Mouse (Mus musculus) lung, postnatal 0 days (tissue): Measurements from ENCODE around the gene Zfpl1. TPM values are rescaled to one million over a fixed set of nuclear protein-coding genes. Genes with fewer than 3 reads are reported as not detected.
A peak's percentile ranks its signal among the peaks of the same experiment; 100 is the strongest.

ENCODE experiments used
- ATAC-seq: fragments of 200-750 bp; cut with Nextera tagmentation; 2 replicates; pipeline ENCODE4 v1.8.0; 2017; ENCODE audit warnings: moderate library complexity
- DNase-seq: peaks from one replicate; pipeline ENCODE4 v3.0.0-alpha.2; 2016; ENCODE audit warnings: low spot score
- H3K27ac ChIP-seq: fragments of 300-500 bp; sonication (generic); 2 replicates; pipeline ENCODE4 v1.5.1; 2014; ENCODE audit warnings: antibody characterized with exemption, mild to moderate bottlenecking, low read length, mixed read lengths
- H3K27me3 ChIP-seq: fragments of 300-500 bp; sonication (generic); replicated peaks from 2 replicates; pipeline ENCODE4 v1.6.1; 2014; ENCODE audit warnings: low read length, mixed read lengths; ENCODE audit not compliant: insufficient read depth
- H3K36me3 ChIP-seq: fragments of 300-500 bp; sonication (generic); 2 replicates; pipeline ENCODE4 v1.6.1; 2014; ENCODE audit warnings: low read length, mixed read lengths; ENCODE audit not compliant: insufficient read depth
- H3K4me1 ChIP-seq: fragments of 300-500 bp; sonication (generic); 2 replicates; pipeline ENCODE4 v1.6.1; 2014; ENCODE audit warnings: antibody characterized with exemption, low read depth, low read length, mixed read lengths; ENCODE audit not compliant: insufficient read depth
- H3K4me2 ChIP-seq: fragments of 300-500 bp; sonication (generic); replicated peaks from 2 replicates; pipeline ENCODE4 v1.6.1; 2014; ENCODE audit warnings: low read depth, mild to moderate bottlenecking, low read length, moderate library complexity, mixed read lengths
- H3K4me3 ChIP-seq: fragments of 300-500 bp; sonication (generic); 2 replicates; pipeline ENCODE4 v1.5.1; 2014; ENCODE audit warnings: low read depth, low read length
- H3K9ac ChIP-seq: fragments of 300-500 bp; sonication (generic); replicated peaks from 2 replicates; pipeline ENCODE4 v1.6.1; 2014; ENCODE audit warnings: low read depth, mild to moderate bottlenecking
- H3K9me3 ChIP-seq: fragments of 300-500 bp; sonication (generic); 2 replicates; pipeline ENCODE4 v1.6.1; 2016; ENCODE audit warnings: low read length, mixed read lengths
- CTCF ChIP-seq: IDR thresholded peaks from 2 replicates; pipeline ENCODE4 v1.5.1; 2016; ENCODE audit warnings: antibody characterized with exemption, mild to moderate bottlenecking
- EP300 ChIP-seq: IDR thresholded peaks from 2 replicates; pipeline ENCODE4 v1.6.1; 2016; ENCODE audit warnings: antibody characterized with exemption, mild to moderate bottlenecking, control low read depth
- WGBS: fragments of 180-500 bp; shearing (Covaris S2); extraction: QIAGEN DNeasy Blood & Tissue Kit; methylation state at CpG from one replicate; pipeline ENCODE4 v1.1.7; 2014; 5-methylcytosine and 5-hydroxymethylcytosine counted together
- polyA plus RNA-seq: library from polyadenylated mRNA; unstranded; fragments of >200 nt; fragmentation: Nextera tagmentation; extraction: Ambion mirVana; gene quantifications from 2 replicates; pipeline ENCODE4 v1.2.1, GENCODE M21; 2015

Zfpl1 gene
- polyA plus RNA-seq, 1 experiment from 2014 or later: 57.8 TPM

DNA sequence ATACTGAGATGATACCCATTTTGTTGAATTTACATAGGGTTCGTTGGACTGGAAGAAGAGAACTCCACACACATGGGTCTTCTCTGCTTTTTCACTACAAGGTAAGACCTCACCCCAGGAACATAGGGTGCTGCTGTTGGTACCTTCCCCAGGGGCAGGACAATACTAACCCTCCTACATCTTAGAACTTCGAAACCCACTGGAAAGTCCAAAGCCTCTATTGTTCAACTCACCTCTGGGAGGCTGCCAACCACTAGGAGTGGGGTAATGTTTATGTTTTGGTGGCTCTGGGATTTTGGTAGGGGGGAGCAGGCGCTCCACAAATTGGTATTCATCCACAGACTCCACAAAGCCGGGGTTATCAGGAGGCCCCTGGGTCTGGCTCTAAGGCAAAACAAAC is 28.1 kb downstream of the Zfpl1 start:
- peak overlapping the region; percentile 71 for H3K4me2 ChIP-seq
- no peak for TF ChIP-seq EP300
- no peak for ATAC-seq
- H3K9me3 ChIP-seq: no peaks in the 10 kb centered on the region
- no peak overlapping the region; the same call in 1 of the 2 replicates for H3K9ac ChIP-seq
- H3K4me1 ChIP-seq: peaks cover 8% of the 10 kb centered on the region
- peaks cover 31% of the 10 kb centered on the region for H3K36me3 ChIP-seq
- no peak for DNase-seq
- H3K27me3 ChIP-seq: no peaks in the 10 kb centered on the region
- H3K4me3 ChIP-seq: no peak overlapping the region
- H3K27ac ChIP-seq: no peak overlapping the region
- WGBS: 40% methylated on average over 4 of the region's 4 CpGs

GRCm38 (mm10) chr19:6054296-6054695 is 30.5 kb downstream of the Zfpl1 start:
- Histone ChIP-seq H3K9ac (no peak overlapping the region), H3K27me3 (no peaks in the 10 kb centered on the region), H3K9me3 (no peaks in the 10 kb centered on the region), H3K27ac (no peak overlapping the region), H3K36me3 (peaks cover 51% of the 10 kb centered on the region), H3K4me2 (no peak overlapping the region), H3K4me3 (no peak overlapping the region), H3K4me1 (peaks cover 7% of the 10 kb centered on the region)
- WGBS: 72% methylated on average over 5 of the region's 5 CpGs
- DNase-seq: no peak
- no peak for ATAC-seq
- TF ChIP-seq EP300: no peak
- TF ChIP-seq CTCF: no peak

DNA sequence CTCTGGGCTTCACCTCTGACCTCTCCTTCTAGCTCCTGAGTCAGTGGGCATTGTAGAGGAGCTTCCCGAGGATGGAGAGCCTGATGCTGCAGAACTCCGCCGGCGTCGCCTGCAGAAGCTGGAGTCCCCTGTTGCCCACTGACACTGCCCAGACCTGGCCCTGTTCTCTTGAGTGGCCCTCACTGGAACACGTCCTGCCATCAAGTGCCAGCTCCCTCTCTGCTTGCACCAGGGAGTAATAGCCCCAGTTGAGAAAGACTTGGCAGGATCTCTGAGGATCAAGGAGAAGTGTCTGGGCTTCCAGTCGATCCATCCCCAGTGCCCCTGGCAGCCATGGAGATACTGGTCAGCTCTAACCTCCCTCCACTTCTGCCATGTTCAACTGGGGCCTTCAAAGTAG is 32.2 kb downstream of the Zfpl1 start:
- DNase-seq (no peak), ATAC-seq (no peak)
- Histone ChIP-seq H3K9me3 (no peaks in the 10 kb centered on the region), H3K36me3 (peaks cover 53% of the 10 kb centered on the region), H3K4me3 (no peak overlapping the region), H3K27ac (no peak overlapping the region), H3K4me2 (no peak overlapping the region), H3K9ac (no peak overlapping the region), H3K4me1 (peaks cover 7% of the 10 kb centered on the region), H3K27me3 (no peaks in the 10 kb centered on the region)
- 71% methylated on average over 7 of the region's 7 CpGs for WGBS
- no peak for TF ChIP-seq EP300
- no peak for TF ChIP-seq CTCF

DNA sequence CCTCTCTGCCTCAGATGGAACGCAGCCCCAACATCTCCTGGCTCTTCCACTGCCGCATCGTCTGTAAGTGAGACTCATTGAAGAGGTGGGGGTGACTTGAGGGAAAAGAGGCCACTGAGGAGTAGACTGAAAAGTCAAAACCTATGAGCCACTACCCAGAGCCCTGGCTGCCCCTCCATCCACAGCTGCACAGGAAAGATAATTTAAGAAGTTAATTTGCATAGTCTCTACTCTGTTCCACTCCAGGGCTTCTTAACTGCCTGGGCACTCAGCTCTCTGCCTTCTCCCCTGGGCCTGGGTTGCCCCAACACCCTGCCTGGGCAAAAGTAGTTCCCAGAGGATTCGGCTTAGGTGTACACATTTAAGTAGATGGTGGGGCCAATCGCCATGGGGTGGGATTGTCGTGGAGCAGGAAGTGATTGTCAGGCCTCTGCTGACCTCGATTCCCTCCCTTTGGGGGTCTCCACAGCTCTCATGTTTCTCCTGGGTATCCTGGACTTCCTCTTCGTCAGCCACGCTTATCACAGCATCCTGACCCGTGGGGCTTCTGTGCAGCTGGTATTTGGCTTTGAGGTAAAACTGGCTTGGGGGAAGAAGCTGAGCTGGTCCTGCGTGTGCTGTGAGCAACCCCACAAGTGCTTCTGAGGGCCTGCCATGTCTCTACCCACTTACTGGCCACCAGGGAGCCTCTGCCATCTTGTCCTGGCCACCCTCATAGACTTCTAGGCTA is 35.9 kb downstream of the Zfpl1 start:
- no peak for TF ChIP-seq CTCF
- no peak for TF ChIP-seq EP300
- Histone ChIP-seq H3K27ac (no peak overlapping the region), H3K4me2 (no peak overlapping the region), H3K9ac (no peak overlapping the region), H3K4me3 (no peak overlapping the region), H3K27me3 (no peaks in the 10 kb centered on the region), H3K4me1 (peaks cover 6% of the 10 kb centered on the region; the same call in 1 of the 2 replicates), H3K9me3 (no peaks in the 10 kb centered on the region), H3K36me3 (peaks cover 43% of the 10 kb centered on the region)
- no peak for DNase-seq
- no peak for ATAC-seq
- WGBS: 82% methylated on average over 11 of the region's 11 CpGs

DNA sequence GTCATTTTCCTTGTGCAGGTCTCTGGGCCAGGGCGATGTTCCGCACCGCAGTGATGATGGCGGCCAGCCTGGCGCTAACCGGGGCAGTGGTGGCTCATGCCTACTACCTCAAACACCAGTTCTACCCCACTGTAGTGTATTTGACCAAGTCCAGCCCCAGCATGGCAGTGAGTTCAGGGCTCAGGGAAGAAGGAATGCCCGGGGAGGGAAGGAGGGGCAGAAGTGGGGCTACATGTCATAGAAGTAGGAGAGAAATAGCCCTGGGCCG is 36.9 kb downstream of the Zfpl1 start:
- Histone ChIP-seq H3K4me3 (peak overlapping the region; percentile 93; the same call in 1 of the 2 replicates), H3K9me3 (no peaks in the 10 kb centered on the region), H3K36me3 (peaks cover 34% of the 10 kb centered on the region), H3K4me2 (peak overlapping the region; percentile 92), H3K9ac (0 out of 2 replicates have a peak overlapping the region, but pooled peaks have one; percentile 87), H3K27ac (no peak overlapping the region), H3K4me1 (peaks cover 6% of the 10 kb centered on the region; the same call in 1 of the 2 replicates), H3K27me3 (no peaks in the 10 kb centered on the region)
- no peak for ATAC-seq
- 77% methylated on average over 8 of the region's 8 CpGs for WGBS
- TF ChIP-seq EP300 (no peak), CTCF (no peak)
- no peak for DNase-seq

DNA sequence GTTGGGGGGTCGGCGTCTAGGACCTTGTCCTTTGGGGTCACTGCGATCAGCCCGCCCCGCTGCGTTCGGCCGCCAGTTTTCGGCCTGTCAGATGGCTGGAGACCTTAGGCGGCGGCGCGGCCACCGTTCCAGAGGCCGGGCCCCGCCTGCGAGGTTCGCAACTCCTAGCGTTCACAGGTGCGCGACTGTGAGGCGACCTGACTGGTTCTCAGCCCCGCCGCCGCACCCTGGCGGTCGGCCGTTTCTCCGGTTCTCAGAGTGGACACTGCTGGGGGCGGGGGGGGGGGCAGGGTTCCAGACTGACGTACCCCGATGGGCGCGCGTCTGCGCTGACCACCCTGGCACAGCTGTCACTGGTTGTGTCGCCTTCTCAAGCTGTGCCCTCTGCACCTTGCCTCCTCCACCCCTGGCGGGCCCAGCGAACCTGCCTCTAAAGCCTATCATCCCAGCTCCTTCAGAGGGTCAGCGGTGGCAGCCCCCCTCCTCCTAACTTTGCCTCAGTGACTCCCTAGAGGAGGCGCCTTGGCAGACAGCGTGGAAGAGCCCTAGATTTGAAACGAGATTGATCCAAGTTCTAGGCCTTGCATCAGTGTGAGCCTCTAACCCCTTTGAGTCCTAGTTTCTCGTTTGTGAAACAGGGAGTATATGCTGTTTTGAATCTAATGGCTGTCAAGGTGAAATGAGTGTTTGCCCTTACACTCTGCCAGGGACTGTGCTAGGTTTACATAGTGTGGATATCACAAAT is 37.4 kb downstream of the Zfpl1 start:
- peaks cover 29% of the 10 kb centered on the region for H3K36me3 ChIP-seq
- peak overlapping the region; percentile 98 for H3K27ac ChIP-seq
- peak overlapping the region; percentile 93 for H3K4me3 ChIP-seq
- DNase-seq: no peak
- peak overlapping the region; percentile 87 for H3K9ac ChIP-seq
- no peaks in the 10 kb centered on the region for H3K9me3 ChIP-seq
- peak overlapping the region; percentile 92 for H3K4me2 ChIP-seq
- H3K27me3 ChIP-seq: no peaks in the 10 kb centered on the region
- peak; percentile 15 for ATAC-seq
- 1% methylated on average over 38 of the region's 44 CpGs for WGBS
- peaks cover 6% of the 10 kb centered on the region; the same call in 1 of the 2 replicates for H3K4me1 ChIP-seq
- TF ChIP-seq CTCF (peak; percentile 34; the same call in 1 of the 2 replicates), EP300 (no peak)
